Mouse (Mus musculus): ENCODE results near the gene Arhgef10l. TPM values are rescaled to one million over a fixed set of nuclear protein-coding genes. Genes with fewer than 3 reads are reported as not detected.

The Arhgef10l gene
- polyA plus RNA-seq, 1 experiment: 5.9 TPM

DNA sequence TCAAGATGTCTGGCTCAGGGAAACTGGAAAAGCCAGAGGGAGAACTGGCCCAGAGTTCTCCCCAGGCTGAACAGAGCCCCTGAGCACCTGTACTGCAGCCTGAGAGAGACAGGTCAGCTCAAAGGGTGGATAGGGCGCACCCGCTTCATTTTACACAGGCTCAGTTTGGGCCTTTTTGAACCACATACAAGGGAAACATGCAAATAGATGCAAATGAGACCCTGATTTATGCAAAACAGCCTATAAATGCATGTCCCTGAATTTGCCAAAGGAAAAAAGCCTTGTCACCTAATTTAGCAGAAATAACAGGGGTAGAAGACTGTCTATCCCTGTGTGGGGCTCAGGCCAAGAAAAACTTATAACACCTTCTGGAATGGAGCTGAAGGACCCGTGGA lies 160.2 kb downstream of the Arhgef10l start:
- H3K27ac ChIP-seq (ENCODE audit: control insufficient read depth, insufficient read depth, low read depth, low read length): no peak overlapping the region
- no peak overlapping the region for H3K4me3 ChIP-seq (ENCODE audit: control insufficient read depth, low read depth, low read length)
- TF ChIP-seq CTCF (IDR thresholded peaks at IDR 0.05; ENCODE audit: control insufficient read depth, insufficient read depth, insufficient replicate concordance, low read depth, low read length) (no peak), POLR2A (IDR thresholded peaks at IDR 0.05; ENCODE audit: control insufficient read depth, low read depth, low read length) (no peak)

DNA sequence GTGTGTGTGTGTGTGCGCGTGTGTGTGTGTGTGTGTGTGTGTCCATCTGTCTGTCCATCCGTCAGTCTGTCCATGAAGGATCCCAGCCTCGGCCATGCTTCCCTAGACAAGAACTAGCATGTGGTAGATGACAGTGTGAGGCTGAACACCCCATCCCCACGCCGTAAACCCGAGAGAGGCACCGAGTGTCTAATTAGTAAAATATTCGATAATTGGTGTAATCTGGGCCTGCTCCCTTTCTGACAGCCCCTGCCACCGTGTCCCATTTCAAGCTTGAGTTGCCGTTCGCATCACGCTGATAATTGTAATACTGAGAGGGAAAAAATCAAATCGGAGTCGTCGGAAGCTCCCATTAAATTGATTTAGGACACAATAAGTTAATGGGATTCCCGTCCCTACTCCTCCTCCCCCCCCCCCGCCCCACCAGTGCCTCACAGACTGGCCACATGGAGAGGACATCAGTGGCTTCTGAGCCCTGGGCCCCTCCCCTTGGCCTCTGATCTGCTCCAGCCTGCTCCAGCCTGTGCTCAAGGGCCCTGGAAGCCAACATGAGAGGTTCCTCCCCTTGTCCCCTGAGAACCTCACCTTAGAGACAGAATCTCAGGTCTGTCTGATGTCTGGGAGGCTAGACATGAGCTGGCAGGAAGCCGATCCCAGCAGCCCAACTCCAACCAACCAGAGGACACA lies 160.7 kb downstream of the Arhgef10l start:
- no peak overlapping the region for H3K4me3 ChIP-seq (ENCODE audit: control insufficient read depth, low read depth, low read length)
- no peak overlapping the region for H3K27ac ChIP-seq (ENCODE audit: control insufficient read depth, insufficient read depth, low read depth, low read length)
- H3K27me3 ChIP-seq (ENCODE audit: control insufficient read depth, insufficient read depth, low read length): no peaks in the 10 kb centered on the region
- TF ChIP-seq POLR2A (IDR thresholded peaks at IDR 0.05; ENCODE audit: control insufficient read depth, low read depth, low read length) (no peak), CTCF (IDR thresholded peaks at IDR 0.05; ENCODE audit: control insufficient read depth, insufficient read depth, insufficient replicate concordance, low read depth, low read length) (no peak)
- H3K36me3 ChIP-seq (ENCODE audit: control insufficient read depth, insufficient read depth, low read length): no peaks in the 10 kb centered on the region
- no peaks in the 10 kb centered on the region; the same call in 1 of the 2 replicates for H3K4me1 ChIP-seq (ENCODE audit: control insufficient read depth, insufficient read depth, low read length)

More for the DNA sequence above, 160.2 kb downstream of the Arhgef10l start:
- no peaks in the 10 kb centered on the region; the same call in 1 of the 2 replicates for H3K4me1 ChIP-seq (ENCODE audit: control insufficient read depth, insufficient read depth, low read length)
- no peaks in the 10 kb centered on the region for H3K36me3 ChIP-seq (ENCODE audit: control insufficient read depth, insufficient read depth, low read length)
- no peaks in the 10 kb centered on the region for H3K27me3 ChIP-seq (ENCODE audit: control insufficient read depth, insufficient read depth, low read length)

DNA sequence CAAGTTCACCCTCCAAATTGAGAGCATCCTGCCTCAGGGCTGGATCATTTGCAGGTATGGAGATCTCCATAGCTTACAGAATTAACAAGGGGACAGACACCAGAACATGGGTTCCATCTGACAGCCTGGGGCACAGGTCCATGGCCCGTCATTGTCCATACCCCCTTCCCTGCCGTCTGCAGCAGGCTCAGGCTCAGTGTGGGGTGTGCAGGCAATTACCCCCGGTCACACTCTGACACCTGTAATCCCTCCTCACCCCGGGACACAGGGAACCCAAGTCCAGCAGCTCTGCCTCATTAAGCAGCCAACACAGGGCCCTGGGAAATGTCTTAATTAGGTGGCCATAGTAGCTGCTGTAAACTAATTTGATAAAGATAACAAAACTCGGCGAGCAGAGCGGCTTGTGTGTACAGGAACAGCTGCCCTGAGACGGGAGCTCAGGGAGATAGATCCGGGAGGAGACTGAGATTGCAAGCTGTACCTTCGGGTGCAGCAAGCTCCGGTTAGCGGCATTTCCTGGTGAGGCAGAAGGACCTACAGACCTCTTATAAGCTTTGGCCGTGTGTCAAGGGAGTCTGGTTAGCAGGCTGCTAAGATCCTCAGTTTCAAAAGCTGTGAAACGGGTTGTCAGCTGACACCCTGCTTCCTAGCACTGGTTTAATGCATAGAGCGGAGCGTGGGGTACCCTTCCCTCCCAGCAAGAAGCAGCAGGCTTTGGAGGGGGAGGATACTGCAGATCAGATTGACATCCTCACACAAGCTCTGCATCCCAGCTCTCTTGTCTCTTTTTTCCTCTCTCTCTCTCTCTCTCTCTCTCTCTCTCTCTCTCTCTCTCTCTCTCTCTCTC lies 161.5 kb downstream of the Arhgef10l start:
- TF ChIP-seq CTCF (IDR thresholded peaks at IDR 0.05; ENCODE audit: control insufficient read depth, insufficient read depth, insufficient replicate concordance, low read depth, low read length) (no peak), POLR2A (IDR thresholded peaks at IDR 0.05; ENCODE audit: control insufficient read depth, low read depth, low read length) (no peak)
- Histone ChIP-seq H3K27ac (ENCODE audit: control insufficient read depth, insufficient read depth, low read depth, low read length) (no peak overlapping the region), H3K4me1 (ENCODE audit: control insufficient read depth, insufficient read depth, low read length) (no peaks in the 10 kb centered on the region; the same call in 1 of the 2 replicates), H3K36me3 (ENCODE audit: control insufficient read depth, insufficient read depth, low read length) (no peaks in the 10 kb centered on the region), H3K27me3 (ENCODE audit: control insufficient read depth, insufficient read depth, low read length) (no peaks in the 10 kb centered on the region), H3K4me3 (ENCODE audit: control insufficient read depth, low read depth, low read length) (no peak overlapping the region)

DNA sequence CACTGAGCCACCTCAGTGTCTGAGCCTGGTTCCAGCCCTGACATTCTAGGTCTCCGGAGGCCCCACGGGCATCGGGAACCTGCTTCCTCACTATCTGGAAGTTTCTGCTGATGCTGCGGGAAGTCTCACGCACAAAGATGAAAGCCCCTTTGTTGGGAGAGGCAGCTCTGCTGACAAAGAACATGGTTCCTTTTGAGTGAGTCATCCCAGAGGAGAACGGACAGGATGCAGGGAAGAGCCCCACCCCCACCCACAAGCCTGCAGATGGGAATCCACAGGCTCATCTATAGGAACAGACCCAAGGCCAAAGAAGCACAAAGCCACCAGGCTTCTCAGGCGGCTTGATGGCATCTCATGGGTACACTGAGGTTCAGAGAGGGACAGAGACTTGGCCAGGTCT lies 165.0 kb downstream of the Arhgef10l start:
- TF ChIP-seq POLR2A (IDR thresholded peaks at IDR 0.05; ENCODE audit: control insufficient read depth, low read depth, low read length) (no peak), CTCF (IDR thresholded peaks at IDR 0.05; ENCODE audit: control insufficient read depth, insufficient read depth, insufficient replicate concordance, low read depth, low read length) (no peak)
- no peak overlapping the region for H3K27ac ChIP-seq (ENCODE audit: control insufficient read depth, insufficient read depth, low read depth, low read length)
- H3K4me1 ChIP-seq (ENCODE audit: control insufficient read depth, insufficient read depth, low read length): no peaks in the 10 kb centered on the region
- H3K36me3 ChIP-seq (ENCODE audit: control insufficient read depth, insufficient read depth, low read length): no peaks in the 10 kb centered on the region
- H3K27me3 ChIP-seq (ENCODE audit: control insufficient read depth, insufficient read depth, low read length): no peaks in the 10 kb centered on the region
- H3K4me3 ChIP-seq (ENCODE audit: control insufficient read depth, low read depth, low read length): no peak overlapping the region

DNA sequence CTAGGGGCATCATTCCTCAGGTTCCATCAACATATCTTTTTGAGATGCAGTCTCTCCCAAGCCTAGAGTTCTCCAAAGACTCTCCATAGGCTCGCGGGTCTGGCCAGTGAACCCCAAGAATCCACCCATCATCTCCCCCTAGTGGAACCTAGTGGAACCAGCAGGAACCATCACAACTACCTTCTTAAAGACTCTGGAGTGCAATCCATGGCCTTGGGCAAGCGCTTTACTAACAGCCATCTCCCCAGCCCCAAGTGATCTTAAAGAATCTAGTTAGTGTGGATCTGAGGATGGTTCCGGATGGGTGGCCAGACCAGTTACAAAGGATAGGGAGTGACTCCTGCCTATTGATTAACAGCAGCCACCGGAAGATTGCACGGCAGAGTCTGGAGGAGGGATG lies 166.2 kb downstream of the Arhgef10l start:
- H3K36me3 ChIP-seq (ENCODE audit: control insufficient read depth, insufficient read depth, low read length): no peaks in the 10 kb centered on the region
- no peak overlapping the region for H3K27ac ChIP-seq (ENCODE audit: control insufficient read depth, insufficient read depth, low read depth, low read length)
- H3K27me3 ChIP-seq (ENCODE audit: control insufficient read depth, insufficient read depth, low read length): no peaks in the 10 kb centered on the region
- no peaks in the 10 kb centered on the region for H3K4me1 ChIP-seq (ENCODE audit: control insufficient read depth, insufficient read depth, low read length)
- TF ChIP-seq CTCF (IDR thresholded peaks at IDR 0.05; ENCODE audit: control insufficient read depth, insufficient read depth, insufficient replicate concordance, low read depth, low read length) (no peak), POLR2A (IDR thresholded peaks at IDR 0.05; ENCODE audit: control insufficient read depth, low read depth, low read length) (no peak)
- no peak overlapping the region for H3K4me3 ChIP-seq (ENCODE audit: control insufficient read depth, low read depth, low read length)

DNA sequence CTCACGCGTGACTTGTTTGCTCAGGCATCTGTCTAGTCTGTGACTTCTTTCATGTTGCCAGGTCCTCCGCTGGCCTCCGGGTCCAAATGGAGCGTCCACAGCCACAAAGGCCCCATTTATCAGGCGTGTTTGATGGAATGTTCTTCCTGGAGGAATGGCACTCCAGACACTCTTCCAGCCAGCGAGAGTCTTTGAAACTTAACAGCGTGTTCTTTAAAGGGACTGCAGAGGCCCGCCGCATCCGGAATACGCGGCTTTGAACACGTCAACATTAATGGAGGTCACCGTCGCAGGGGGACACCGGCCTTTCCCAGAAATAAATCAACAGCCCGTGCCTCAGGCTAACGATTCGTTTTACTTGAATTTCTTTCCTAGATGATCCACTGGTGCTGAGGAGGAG lies 168.6 kb downstream of the Arhgef10l start:
- H3K4me1 ChIP-seq (ENCODE audit: control insufficient read depth, insufficient read depth, low read length): no peaks in the 10 kb centered on the region
- H3K27ac ChIP-seq (ENCODE audit: control insufficient read depth, insufficient read depth, low read depth, low read length): no peak overlapping the region
- H3K27me3 ChIP-seq (ENCODE audit: control insufficient read depth, insufficient read depth, low read length): no peaks in the 10 kb centered on the region
- H3K36me3 ChIP-seq (ENCODE audit: control insufficient read depth, insufficient read depth, low read length): no peaks in the 10 kb centered on the region
- H3K4me3 ChIP-seq (ENCODE audit: control insufficient read depth, low read depth, low read length): no peak overlapping the region
- TF ChIP-seq CTCF (IDR thresholded peaks at IDR 0.05; ENCODE audit: control insufficient read depth, insufficient read depth, insufficient replicate concordance, low read depth, low read length) (no peak), POLR2A (IDR thresholded peaks at IDR 0.05; ENCODE audit: control insufficient read depth, low read depth, low read length) (no peak)

DNA sequence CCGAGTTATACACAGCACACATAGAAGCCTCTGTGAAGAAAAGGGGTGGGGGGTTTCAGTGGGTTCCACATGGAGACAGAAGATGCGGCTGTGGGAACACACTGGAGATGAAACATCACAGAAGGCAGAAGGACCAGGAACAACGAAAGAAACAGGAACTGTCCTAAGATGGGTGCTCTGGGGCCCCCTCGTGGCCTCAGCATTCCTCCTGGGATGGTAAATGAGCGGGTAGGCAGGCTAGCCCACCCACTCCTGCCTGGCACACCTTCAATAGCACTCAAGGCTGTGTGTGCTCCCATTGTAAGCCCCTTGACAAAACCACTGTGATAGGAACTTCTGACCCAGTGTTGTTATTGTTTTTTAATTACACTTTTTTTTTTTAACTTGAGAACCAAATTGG lies 174.3 kb downstream of the Arhgef10l start:
- Histone ChIP-seq H3K36me3 (ENCODE audit: control insufficient read depth, insufficient read depth, low read length) (no peaks in the 10 kb centered on the region), H3K4me3 (ENCODE audit: control insufficient read depth, low read depth, low read length) (no peak overlapping the region), H3K27me3 (ENCODE audit: control insufficient read depth, insufficient read depth, low read length) (no peaks in the 10 kb centered on the region), H3K27ac (ENCODE audit: control insufficient read depth, insufficient read depth, low read depth, low read length) (no peak overlapping the region), H3K4me1 (ENCODE audit: control insufficient read depth, insufficient read depth, low read length) (no peaks in the 10 kb centered on the region; the same call in 1 of the 2 replicates)
- TF ChIP-seq POLR2A (IDR thresholded peaks at IDR 0.05; ENCODE audit: control insufficient read depth, low read depth, low read length) (no peak), CTCF (IDR thresholded peaks at IDR 0.05; ENCODE audit: control insufficient read depth, insufficient read depth, insufficient replicate concordance, low read depth, low read length) (no peak)
